Mouse (Mus musculus) myocyte (in vitro differentiated cells): ENCODE measurements around the gene Gm49337. TPM values are rescaled to one million over a fixed set of nuclear protein-coding genes. Genes with fewer than 3 reads are reported as not detected.
"Not testable (repeated sequence)": the region's sequence is repeated elsewhere in the genome, so short reads cannot be mapped to it uniquely, and the experiment has no call there.

ENCODE experiments used
- H3K27me3 ChIP-seq: one replicate; pipeline ENCODE4 v1.6.1; 2011; ENCODE audit not compliant: control insufficient read depth, insufficient read depth, insufficient read length
- H3K36me3 ChIP-seq: one replicate; pipeline ENCODE4 v1.6.1; 2011; ENCODE audit not compliant: control insufficient read depth, insufficient read depth
- H3K4me2 ChIP-seq: one replicate; pipeline ENCODE4 v1.6.1; 2011; ENCODE audit warnings: low read depth, control low read depth
- H3K4me3 ChIP-seq: one replicate; pipeline ENCODE4 v1.5.1; 2011; ENCODE audit warnings: mild to moderate bottlenecking, control low read depth, moderate library complexity
- H3K79me2 ChIP-seq: one replicate; pipeline ENCODE4 v1.6.1; 2011; ENCODE audit not compliant: control insufficient read depth, insufficient read depth
- H3ac ChIP-seq: one replicate; pipeline ENCODE4 v1.6.1; 2011; ENCODE audit not compliant: control insufficient read depth, insufficient read length
- CEBPB ChIP-seq: IDR thresholded peaks from 2 replicates; pipeline ENCODE4 v1.6.1; 2011; ENCODE audit warnings: mild to moderate bottlenecking, moderate library complexity; ENCODE audit not compliant: poor library complexity, insufficient read depth, severe bottlenecking
- E2F4 ChIP-seq: IDR thresholded peaks from one replicate; pipeline ENCODE4 v1.6.1; 2011; ENCODE audit warnings: mild to moderate bottlenecking, control low read depth, moderate library complexity; ENCODE audit not compliant: insufficient read depth
- MAX ChIP-seq: IDR thresholded peaks from one replicate; pipeline ENCODE4 v1.6.1; 2011; ENCODE audit warnings: low read depth, mild to moderate bottlenecking, control low read depth
- MYOD1 ChIP-seq, 3 experiments: IDR thresholded peaks; one replicate each; pipeline ENCODE4 v1.6.1; 2011; ENCODE audit warnings: control low read depth in 2 of 3, low read depth in 2 of 3, mild to moderate bottlenecking in 2 of 3, moderate library complexity in 1 of 3; ENCODE audit not compliant: insufficient read length in 2 of 3, control insufficient read depth in 1 of 3
- MYOG ChIP-seq, 3 experiments: IDR thresholded peaks; one replicate each; pipeline ENCODE4 v1.6.1; 2011; ENCODE audit warnings: control low read depth in 2 of 3, low read depth in 2 of 3, mild to moderate bottlenecking in 2 of 3; ENCODE audit not compliant: insufficient read length in 2 of 3, control insufficient read depth in 1 of 3, insufficient read depth in 1 of 3
- POLR2A ChIP-seq: IDR thresholded peaks from one replicate; pipeline ENCODE4 v1.6.1; 2011; ENCODE audit warnings: low read depth, mild to moderate bottlenecking, control low read depth, moderate library complexity; ENCODE audit not compliant: insufficient read length
- POLR2AphosphoS2 ChIP-seq: IDR thresholded peaks from one replicate; pipeline ENCODE4 v1.6.1; 2011; ENCODE audit warnings: low read depth, control low read depth; ENCODE audit not compliant: insufficient read length
- REST ChIP-seq: IDR thresholded peaks from one replicate; pipeline ENCODE4 v1.6.1; 2011; ENCODE audit warnings: mild to moderate bottlenecking, control low read depth, moderate library complexity; ENCODE audit not compliant: insufficient read depth, insufficient read length
- SRF ChIP-seq: IDR thresholded peaks from one replicate; pipeline ENCODE4 v1.6.1; 2011; ENCODE audit warnings: low read depth; ENCODE audit not compliant: control insufficient read depth, insufficient read length
- TCF12 ChIP-seq: IDR thresholded peaks from one replicate; pipeline ENCODE4 v1.6.1; 2011; ENCODE audit warnings: mild to moderate bottlenecking, control low read depth; ENCODE audit not compliant: poor library complexity, insufficient read depth, severe bottlenecking
- TCF3 ChIP-seq: IDR thresholded peaks from one replicate; pipeline ENCODE4 v1.6.1; 2011; ENCODE audit warnings: low read depth, control low read depth; ENCODE audit not compliant: insufficient read length
- USF1 ChIP-seq: IDR thresholded peaks from one replicate; pipeline ENCODE4 v1.6.1; 2011; ENCODE audit warnings: low read depth, mild to moderate bottlenecking, control low read depth, moderate library complexity
- polyA plus RNA-seq: library from polyadenylated mRNA; unstranded; fragments of >200 nt; fragmentation: generic; extraction: Trizol; gene quantifications from one replicate; pipeline ENCODE4 v1.2.1, GENCODE M21; 2012; ENCODE audit warnings: missing spikeins

Gene Gm49337
- polyA plus RNA-seq, 1 experiment = not detected

GRCm38 (mm10) chr4:116204422-116204821 is 31.2 kb downstream of the Gm49337 start:
- TF ChIP-seq USF1 (no peak), SRF (no peak), POLR2AphosphoS2 (no peak), MYOG (IDR thresholded peaks at IDR 0.05; ENCODE audit: control insufficient read depth in 1 of 3, insufficient read depth in 1 of 3, insufficient read length in 2 of 3, low read depth in 2 of 3) (no peak), CEBPB (no peak), TCF12 (no peak), E2F4 (no peak), TCF3 (no peak), MAX (no peak), REST (no peak), MYOD1 (IDR thresholded peaks at IDR 0.05; ENCODE audit: control insufficient read depth in 1 of 3, insufficient read length in 2 of 3, low read depth in 2 of 3) (no peak), POLR2A (no peak)
- no peak overlapping the region for H3K4me3 ChIP-seq
- no peaks in the 10 kb centered on the region for H3K79me2 ChIP-seq
- no peak overlapping the region for H3ac ChIP-seq
- no peak overlapping the region for H3K4me2 ChIP-seq
- H3K36me3 ChIP-seq = no peaks in the 10 kb centered on the region
- no peaks in the 10 kb centered on the region for H3K27me3 ChIP-seq

DNA sequence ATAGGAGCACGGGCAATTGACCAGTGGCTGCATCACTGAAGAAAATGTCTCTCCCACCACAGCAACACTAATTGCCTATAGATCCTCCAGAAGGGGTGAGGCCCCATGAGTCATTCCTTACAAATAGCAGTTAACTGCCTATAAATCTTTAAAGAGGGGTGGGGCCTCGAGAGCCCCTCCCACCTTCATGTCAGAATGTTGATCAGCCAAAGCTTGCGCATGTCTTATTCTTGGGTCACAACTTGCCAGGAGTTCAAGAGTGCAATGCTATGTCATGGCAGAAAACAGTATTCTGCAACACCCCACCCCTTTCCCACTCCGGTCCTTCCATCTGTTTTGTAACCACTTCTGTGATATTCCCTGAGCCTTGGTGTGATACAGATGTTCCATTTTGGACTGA is 33.3 kb downstream of the Gm49337 start:
- no peaks in the 10 kb centered on the region for H3K27me3 ChIP-seq
- H3K4me3 ChIP-seq = no peak overlapping the region
- H3ac ChIP-seq = no peak overlapping the region
- no peaks in the 10 kb centered on the region for H3K36me3 ChIP-seq
- H3K79me2 ChIP-seq = no peaks in the 10 kb centered on the region
- H3K4me2 ChIP-seq = peak overlapping the region; percentile 10
- TF ChIP-seq SRF (no peak), POLR2AphosphoS2 (no peak)

DNA sequence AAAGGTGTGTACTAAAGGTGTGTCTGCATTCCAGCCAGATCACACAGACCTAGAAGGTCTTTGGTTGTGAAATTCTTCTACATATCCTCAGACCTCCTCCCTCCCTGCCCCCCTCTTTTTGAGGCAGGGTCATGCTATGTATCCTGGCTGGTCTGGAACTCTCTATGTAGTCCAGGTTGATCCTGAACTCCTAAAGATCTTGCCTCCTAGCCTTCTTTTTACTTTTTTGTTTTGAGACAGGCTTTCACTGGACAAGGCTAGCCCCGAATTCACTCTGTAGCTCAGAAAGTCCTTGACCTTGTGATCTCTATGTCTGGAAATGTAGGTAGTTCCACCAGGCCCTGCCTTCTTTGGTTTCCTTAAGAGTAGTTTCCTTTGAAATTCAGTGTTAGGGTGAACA is 35.7 kb downstream of the Gm49337 start:
- Histone ChIP-seq H3K27me3 (no peaks in the 10 kb centered on the region), H3K4me2 (no peak overlapping the region), H3K4me3 (no peak overlapping the region), H3ac (no peak overlapping the region), H3K36me3 (no peaks in the 10 kb centered on the region), H3K79me2 (no peaks in the 10 kb centered on the region)
- no peak for TF ChIP-seq E2F4
- TF ChIP-seq REST = no peak
- no peak for TF ChIP-seq POLR2A
- no peak for TF ChIP-seq MAX
- TF ChIP-seq POLR2AphosphoS2 = no peak
- TF ChIP-seq MYOG (IDR thresholded peaks at IDR 0.05; ENCODE audit: control insufficient read depth in 1 of 3, insufficient read depth in 1 of 3, insufficient read length in 2 of 3, low read depth in 2 of 3) = no peak
- TF ChIP-seq TCF12 = no peak
- no peak for TF ChIP-seq MYOD1 (IDR thresholded peaks at IDR 0.05; ENCODE audit: control insufficient read depth in 1 of 3, insufficient read length in 2 of 3, low read depth in 2 of 3)
- TF ChIP-seq USF1 = no peak

GRCm38 (mm10) chr4:116215895-116216605 is 42.9 kb downstream of the Gm49337 start:
- H3ac ChIP-seq = no peak overlapping the region
- H3K4me3 ChIP-seq = no peak overlapping the region
- no peaks in the 10 kb centered on the region for H3K27me3 ChIP-seq
- TF ChIP-seq MYOG (IDR thresholded peaks at IDR 0.05; ENCODE audit: control insufficient read depth in 1 of 3, insufficient read depth in 1 of 3, insufficient read length in 2 of 3, low read depth in 2 of 3) (peak in 1 of 3 experiments; percentile 4), MYOD1 (IDR thresholded peaks at IDR 0.05; ENCODE audit: control insufficient read depth in 1 of 3, insufficient read length in 2 of 3, low read depth in 2 of 3) (peak in 1 of 3 experiments; percentile 5), MAX (no peak)
- H3K79me2 ChIP-seq = no peaks in the 10 kb centered on the region
- no peak overlapping the region for H3K4me2 ChIP-seq
- H3K36me3 ChIP-seq = no peaks in the 10 kb centered on the region

DNA sequence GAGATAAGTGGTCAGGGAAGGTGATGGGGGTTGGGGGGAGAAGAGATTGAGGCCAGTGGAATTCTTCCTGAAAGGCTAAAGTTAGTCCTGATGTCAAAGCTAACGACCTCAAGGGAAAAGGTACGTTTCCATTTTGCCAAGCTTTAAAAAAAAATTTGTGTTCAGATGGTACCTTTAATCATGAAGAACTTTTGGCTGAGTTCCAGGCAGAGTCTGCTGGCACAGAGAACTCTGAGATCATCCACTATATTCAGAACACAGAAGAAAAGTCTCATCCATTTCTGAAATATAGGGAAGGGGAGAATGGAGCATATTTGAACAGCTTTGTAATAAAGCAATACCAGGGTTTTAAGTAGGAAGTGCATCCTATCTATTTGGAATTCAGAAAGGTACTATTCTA is 43.9 kb downstream of the Gm49337 start:
- Histone ChIP-seq H3ac (no peak overlapping the region), H3K4me2 (peak overlapping the region; percentile 4), H3K27me3 (no peaks in the 10 kb centered on the region), H3K36me3 (no peaks in the 10 kb centered on the region), H3K4me3 (no peak overlapping the region), H3K79me2 (no peaks in the 10 kb centered on the region)
- no peak for TF ChIP-seq POLR2A

DNA sequence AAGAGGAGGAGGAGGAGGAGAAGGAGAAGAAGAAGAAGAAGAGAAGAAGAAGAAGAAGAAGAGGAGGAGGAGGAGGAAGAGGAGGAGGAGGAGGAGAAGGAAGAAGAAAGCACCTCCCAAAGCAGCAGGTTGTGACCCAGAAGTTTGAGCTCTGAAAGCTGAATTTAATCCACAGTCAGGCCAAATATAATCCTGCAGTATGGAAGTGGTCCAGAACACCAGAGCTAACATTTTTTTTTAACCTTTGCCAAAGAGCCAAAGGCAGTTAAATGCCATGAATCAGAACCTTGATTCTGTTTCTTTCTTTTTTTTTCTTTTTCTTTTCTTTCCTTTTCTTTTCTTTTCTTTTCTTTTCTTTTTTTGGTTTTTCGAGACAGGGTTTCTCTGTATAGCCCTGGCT is 44.5 kb downstream of the Gm49337 start:
- H3K4me2 ChIP-seq, H3K79me2 ChIP-seq, H3K27me3 ChIP-seq, H3K4me3 ChIP-seq, H3K36me3 ChIP-seq, H3ac ChIP-seq: not testable (repeated sequence)
